Mouse (Mus musculus): ENCODE measurements around the gene Sdk2. TPM values are rescaled to one million over a fixed set of nuclear protein-coding genes. Genes with fewer than 3 reads are reported as not detected.

Gene Sdk2
- polyA plus RNA-seq, 1 experiment, result 1.2 TPM

DNA sequence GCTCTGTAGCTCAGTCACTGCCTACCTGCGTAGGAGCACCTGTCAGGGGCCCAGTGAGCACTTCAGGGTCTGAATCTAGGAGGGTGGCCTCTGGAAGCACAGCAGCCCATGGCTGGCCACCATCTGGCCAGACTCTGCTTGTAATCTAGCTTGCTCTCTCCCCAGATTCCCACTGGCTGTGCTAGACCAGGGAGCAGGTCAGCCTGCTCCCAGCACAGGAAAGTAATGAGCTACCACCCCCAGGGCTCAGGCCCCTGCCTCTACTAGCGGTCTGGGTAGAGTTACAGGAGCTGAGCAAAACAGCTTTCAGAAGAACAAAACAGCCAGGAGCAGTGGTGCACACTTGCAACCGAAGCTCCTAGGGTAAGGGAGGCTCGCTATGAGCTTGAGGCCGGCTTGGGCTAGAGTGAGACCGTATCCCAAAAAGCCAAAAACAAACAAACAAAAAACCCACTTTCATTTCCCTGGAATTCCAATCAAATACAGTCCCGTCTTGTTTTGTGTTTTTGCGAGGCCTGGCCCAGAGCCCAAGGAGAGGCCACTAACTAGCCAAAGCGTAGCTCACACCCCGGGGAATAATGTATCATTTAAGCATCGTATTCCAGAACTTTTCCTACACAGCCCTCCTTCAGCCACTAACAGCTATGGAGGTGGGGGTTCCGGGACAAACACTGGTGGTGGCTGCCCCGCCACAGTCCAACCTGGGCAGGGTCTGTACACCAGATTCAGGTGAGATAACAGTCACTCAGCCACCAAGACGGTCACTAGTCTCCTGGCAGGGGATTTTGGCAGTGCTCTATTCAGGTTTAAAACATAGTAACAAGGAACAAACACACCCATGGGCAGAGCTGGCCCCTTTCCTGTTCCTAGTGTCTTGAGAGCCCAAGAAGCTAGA is 339.6 kb downstream of the Sdk2 start:
- no peak for DNase-seq
- H3K4me3 ChIP-seq (replicated peaks; ENCODE audit: extremely low read depth, low read depth, low read length), result no peak overlapping the region
- WGBS, result 67% methylated on average over 14 of the region's 14 CpGs
- H3K4me1 ChIP-seq (ENCODE audit: control insufficient read depth, insufficient read depth, low read length), result peaks cover 31% of the 10 kb centered on the region
- TF ChIP-seq CTCF (IDR thresholded peaks at IDR 0.05; ENCODE audit: insufficient read depth, low read length) (no peak), POLR2A (IDR thresholded peaks at IDR 0.05; ENCODE audit: borderline replicate concordance, extremely low read depth, low read depth, low read length) (no peak)

All from lung, adult 2 months (tissue).